Mouse (Mus musculus) ES-E14 (cell line): Measurements from ENCODE around the gene Srd5a1. TPM values are rescaled to one million over a fixed set of nuclear protein-coding genes. Genes with fewer than 3 reads are reported as not detected.
"Not testable (repeated sequence)": the region's sequence is repeated elsewhere in the genome, so short reads cannot be mapped to it uniquely, and the experiment has no call there.

Experiments
- DNase-seq: peaks from one replicate; pipeline ENCODE4 v3.0.0-alpha.2; 2013; ENCODE audit warnings: low read depth, low spot score
- H3K27ac ChIP-seq: 2 replicates; pipeline ENCODE4 v1.5.1; 2012; ENCODE audit warnings: low read depth, mild to moderate bottlenecking, low read length, moderate library complexity, mixed read lengths; ENCODE audit not compliant: poor library complexity, insufficient read depth, severe bottlenecking
- H3K36me3 ChIP-seq: 2 replicates; pipeline ENCODE4 v1.6.1; 2012; ENCODE audit warnings: mild to moderate bottlenecking, low read length, moderate library complexity, mixed read lengths; ENCODE audit not compliant: control insufficient read depth, poor library complexity, insufficient read depth, severe bottlenecking
- H3K4me1 ChIP-seq, 2 experiments: fragments of 150-350 bp in 1 of 2; sonication (generic) in 1 of 2; 2 replicates each; pipeline ENCODE4 v1.6.1; 2012; ENCODE audit warnings: low read length in 2 of 2, mild to moderate bottlenecking in 1 of 2, mixed read lengths in 1 of 2; ENCODE audit not compliant: control insufficient read depth in 2 of 2, insufficient read depth in 2 of 2, poor library complexity in 1 of 2
- H3K4me3 ChIP-seq, 2 experiments: fragments of 150-350 bp in 1 of 2; sonication (generic) in 1 of 2; 2 replicates each; pipeline ENCODE4 v1.5.1; 2012; ENCODE audit warnings: low read length in 2 of 2, low read depth in 1 of 2, mild to moderate bottlenecking in 1 of 2, mixed read lengths in 1 of 2; ENCODE audit not compliant: insufficient read depth in 1 of 2, poor library complexity in 1 of 2, severe bottlenecking in 1 of 2
- H3K9ac ChIP-seq: 2 replicates; pipeline ENCODE4 v1.6.1; 2012; ENCODE audit warnings: low read depth, mild to moderate bottlenecking, low read length, mixed read lengths; ENCODE audit not compliant: poor library complexity, insufficient read depth, severe bottlenecking
- H3K9me3 ChIP-seq: fragments of 150-350 bp; sonication (generic); 2 replicates; pipeline ENCODE4 v1.6.1; 2012; ENCODE audit warnings: low read depth, mild to moderate bottlenecking, low read length; ENCODE audit not compliant: control insufficient read depth, insufficient read depth
- CHD2 ChIP-seq: IDR thresholded peaks from 2 replicates; pipeline ENCODE4 v1.6.1; 2014; ENCODE audit warnings: mild to moderate bottlenecking, low read depth, low read length, inconsistent platforms
- HCFC1 ChIP-seq: IDR thresholded peaks from 2 replicates; pipeline ENCODE4 v1.6.1; 2012; ENCODE audit warnings: low read length, inconsistent platforms, borderline replicate concordance; ENCODE audit not compliant: insufficient read depth
- MAFK ChIP-seq: IDR thresholded peaks from 2 replicates; pipeline ENCODE4 v1.6.1; 2014; ENCODE audit warnings: mild to moderate bottlenecking, low read depth, low read length, inconsistent platforms; ENCODE audit not compliant: insufficient read depth
- ZC3H11A ChIP-seq: IDR thresholded peaks from 2 replicates; pipeline ENCODE4 v1.6.1; 2012; ENCODE audit warnings: low read depth, mild to moderate bottlenecking, inconsistent platforms, low read length, borderline replicate concordance
- ZNF384 ChIP-seq: IDR thresholded peaks from 2 replicates; pipeline ENCODE4 v1.6.1; 2012; ENCODE audit warnings: low read depth, low read length, inconsistent platforms
- in situ Hi-C, 2 experiments: fragments of 600-800 bp; cut with MboI; formaldehyde crosslinking; loops; one replicate each; pipeline ENCODE4 v1.15.1; 2025; ENCODE audit warnings: low sequenced_read_pairs in 2 of 2, inconsistent platforms in 1 of 2; ENCODE audit not compliant: unreplicated experiment in 2 of 2
- total RNA-seq: library from RNA; depleted of rRNA; stranded (reverse); fragments of 300-350 nt; gene quantifications from 2 replicates; pipeline ENCODE4 v1.2.3, GENCODE M21; 2012

Srd5a1 gene
- total RNA-seq, 1 experiment = 11.5 TPM

DNA sequence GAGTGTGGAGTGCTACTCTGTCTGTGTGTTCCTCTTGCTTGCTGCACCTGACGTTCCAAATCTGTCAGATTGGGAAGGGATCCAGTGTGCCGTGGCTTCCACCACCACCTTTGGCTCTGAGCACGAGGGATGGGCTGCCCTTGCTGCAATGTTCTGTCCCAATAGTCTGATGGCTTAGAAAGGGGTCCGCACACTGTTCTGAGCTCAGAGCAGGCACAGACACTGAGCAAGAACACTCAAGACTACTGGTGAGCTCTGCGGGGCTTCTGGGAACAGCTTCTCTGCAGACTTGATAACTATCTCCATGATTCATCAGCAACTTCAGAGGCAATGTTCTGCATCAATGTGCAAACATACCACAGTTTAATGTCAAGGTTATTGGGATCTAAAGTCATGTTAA is 9.9 kb downstream of the Srd5a1 start:
- in situ Hi-C loops = no loop called here
- no peak overlapping the region for H3K4me3 ChIP-seq
- DNase-seq = no peak
- no peak overlapping the region for H3K27ac ChIP-seq
- no peaks in the 10 kb centered on the region for H3K9me3 ChIP-seq
- no peak for TF ChIP-seq MAFK
- no peak for TF ChIP-seq ZC3H11A
- TF ChIP-seq HCFC1 = no peak
- no peak for TF ChIP-seq ZNF384
- TF ChIP-seq CHD2 = no peak
- no peaks in the 10 kb centered on the region for H3K36me3 ChIP-seq
- 0 out of 4 replicates have a peak, but pooled peaks cover 0 to 2% of the 10 kb centered on the region in 2 experiments for H3K4me1 ChIP-seq
- H3K9ac ChIP-seq = no peak overlapping the region

DNA sequence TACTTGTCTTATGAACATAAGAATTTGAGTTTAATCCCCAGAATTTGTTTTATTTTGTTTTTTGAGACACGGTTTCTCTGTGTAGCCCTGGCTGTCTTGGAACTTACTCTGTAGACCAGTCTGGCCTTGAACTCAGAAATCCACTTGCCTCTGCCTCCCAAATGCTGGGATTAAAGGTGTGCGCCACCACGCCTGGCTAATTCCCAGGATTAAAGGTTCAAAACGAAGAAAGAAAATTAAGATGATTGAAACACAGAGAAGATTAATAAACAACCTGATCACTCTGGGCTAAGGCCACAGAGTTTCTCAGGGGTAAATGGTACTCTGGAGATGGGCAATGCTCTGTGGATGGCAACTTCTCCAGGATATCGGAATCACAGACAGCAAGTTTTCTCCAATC is 10.4 kb downstream of the Srd5a1 start:
- H3K4me1 ChIP-seq, in situ Hi-C loops, H3K9ac ChIP-seq, H3K4me3 ChIP-seq, DNase-seq, H3K9me3 ChIP-seq, H3K36me3 ChIP-seq, H3K27ac ChIP-seq: not testable (repeated sequence)

DNA sequence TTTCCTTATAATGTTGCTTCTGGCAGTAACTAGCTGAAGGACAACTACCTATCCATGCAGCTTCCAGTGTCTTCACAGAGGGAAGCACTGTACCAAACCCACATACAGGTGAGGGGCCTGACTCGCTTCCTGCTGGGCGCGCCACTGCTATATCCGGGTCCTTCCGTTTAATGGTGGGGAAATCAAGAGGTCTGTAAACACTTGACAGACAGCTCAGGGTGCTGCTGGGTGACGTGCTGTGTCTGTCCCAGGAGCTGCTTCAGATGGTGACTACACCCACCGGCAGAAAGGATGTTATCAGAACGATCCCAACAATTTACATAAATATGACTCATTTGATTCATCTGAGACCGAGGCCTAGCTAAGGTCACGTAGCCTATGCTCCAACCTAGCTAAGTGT is 12.4 kb downstream of the Srd5a1 start:
- TF ChIP-seq ZNF384 = no peak
- TF ChIP-seq CHD2 = no peak
- no peak for TF ChIP-seq MAFK
- TF ChIP-seq HCFC1 = no peak
- TF ChIP-seq ZC3H11A = no peak
- Histone ChIP-seq H3K9me3 (no peaks in the 10 kb centered on the region), H3K4me1 (no peaks in the 10 kb centered on the region), H3K4me3 (no peak overlapping the region), H3K9ac (no peak overlapping the region), H3K36me3 (no peaks in the 10 kb centered on the region; the same call in 1 of the 2 replicates), H3K27ac (no peak overlapping the region)
- in situ Hi-C loops = no loop called here
- no peak for DNase-seq

DNA sequence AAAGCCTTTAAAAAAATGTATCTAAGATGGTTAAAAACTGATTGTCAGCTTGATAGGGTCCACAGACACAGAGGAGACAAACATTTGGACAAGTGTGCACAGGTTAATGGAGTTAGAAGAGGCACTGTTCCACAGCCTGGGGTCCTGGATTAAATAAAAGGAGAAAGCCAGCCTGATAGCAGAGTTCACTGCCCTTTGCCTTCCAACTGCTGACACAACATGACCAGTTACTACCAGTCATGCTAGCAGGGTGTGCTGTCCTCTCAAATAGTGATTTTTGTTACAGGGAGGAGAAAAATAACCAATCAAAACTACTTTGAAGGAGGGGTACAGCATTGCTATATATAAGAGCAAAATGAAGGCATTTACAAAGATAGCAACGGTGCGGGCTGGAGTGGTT is 14.7 kb downstream of the Srd5a1 start:
- Histone ChIP-seq H3K4me3 (no peak overlapping the region), H3K36me3 (peaks cover 1% of the 10 kb centered on the region; the same call in 1 of the 2 replicates), H3K4me1 (peaks cover 0 to 2% of the 10 kb centered on the region in 2 experiments; a peak in 1 of 4 replicates), H3K27ac (no peak overlapping the region), H3K9me3 (no peaks in the 10 kb centered on the region), H3K9ac (no peak overlapping the region)
- in situ Hi-C loops = no loop called here
- no peak for TF ChIP-seq HCFC1
- TF ChIP-seq MAFK = no peak
- no peak for TF ChIP-seq CHD2
- no peak for TF ChIP-seq ZNF384
- no peak for TF ChIP-seq ZC3H11A
- no peak for DNase-seq

DNA sequence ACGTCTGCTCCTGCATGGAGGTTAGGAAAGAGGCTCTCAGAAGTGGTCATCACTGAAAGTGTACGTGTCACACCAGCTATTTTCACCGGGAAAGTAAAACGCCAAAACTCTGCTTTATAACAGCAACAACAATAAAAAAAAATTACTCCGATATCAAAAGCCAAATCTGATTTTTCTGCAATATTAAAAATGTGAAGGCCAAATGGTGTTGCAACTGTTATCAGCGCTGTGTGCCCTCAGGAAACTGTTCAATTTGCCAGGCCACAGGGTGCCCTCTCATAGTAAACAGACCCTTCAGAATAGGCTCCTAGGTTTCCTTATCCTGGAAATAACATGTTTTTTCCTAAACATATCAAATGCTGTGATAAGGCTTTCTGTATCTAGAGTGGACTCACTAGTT is 15.3 kb downstream of the Srd5a1 start:
- in situ Hi-C loops = no loop called here
- TF ChIP-seq ZC3H11A (no peak), ZNF384 (no peak), CHD2 (no peak)

More for the DNA sequence above, 15.3 kb downstream of the Srd5a1 start:
- no peaks in the 10 kb centered on the region for H3K9me3 ChIP-seq
- no peak overlapping the region for H3K27ac ChIP-seq
- DNase-seq = no peak
- peaks cover 0 to 2% of the 10 kb centered on the region in 2 experiments; a peak in 1 of 4 replicates for H3K4me1 ChIP-seq
- H3K4me3 ChIP-seq = no peak overlapping the region
- H3K36me3 ChIP-seq = peaks cover 4% of the 10 kb centered on the region; the same call in 1 of the 2 replicates
- H3K9ac ChIP-seq = no peak overlapping the region
